Mouse (Mus musculus) forebrain, embryonic 15.5 days (tissue): ENCODE measurements around the gene Hist1h2bp. TPM values are rescaled to one million over a fixed set of nuclear protein-coding genes. Genes with fewer than 3 reads are reported as not detected.
"Not testable (repeated sequence)": the region's sequence is repeated elsewhere in the genome, so short reads cannot be mapped to it uniquely, and the experiment has no call there.

Source experiments
- ATAC-seq: fragments of 200-750 bp; cut with Nextera tagmentation; replicated peaks from 2 replicates; pipeline ENCODE4 v1.8.0; 2017; ENCODE audit warnings: mild to moderate bottlenecking, moderate TSS enrichment, moderate library complexity
- H3K27ac ChIP-seq: fragments of 300-500 bp; sonication (generic); replicated peaks from 2 replicates; pipeline ENCODE4 v1.5.1; 2015; ENCODE audit warnings: mild to moderate bottlenecking, inconsistent platforms
- H3K27me3 ChIP-seq: fragments of 300-500 bp; sonication (generic); 2 replicates; pipeline ENCODE4 v1.6.1; 2015; ENCODE audit warnings: inconsistent platforms
- H3K36me3 ChIP-seq: fragments of 300-500 bp; sonication (generic); 2 replicates; pipeline ENCODE4 v1.6.1; 2015; ENCODE audit warnings: mild to moderate bottlenecking, inconsistent platforms
- H3K4me1 ChIP-seq: fragments of 300-500 bp; sonication (generic); 2 replicates; pipeline ENCODE4 v1.6.1; 2015; ENCODE audit warnings: inconsistent platforms
- H3K4me2 ChIP-seq: fragments of 300-500 bp; sonication (generic); replicated peaks from 2 replicates; pipeline ENCODE4 v1.6.1; 2015; ENCODE audit warnings: mild to moderate bottlenecking, inconsistent platforms
- H3K4me3 ChIP-seq: fragments of 300-500 bp; sonication (generic); 2 replicates; pipeline ENCODE4 v1.5.1; 2015; ENCODE audit warnings: mild to moderate bottlenecking, inconsistent platforms
- H3K9ac ChIP-seq: fragments of 300-500 bp; sonication (generic); replicated peaks from 2 replicates; pipeline ENCODE4 v1.6.1; 2015; ENCODE audit warnings: mild to moderate bottlenecking, inconsistent platforms
- H3K9me3 ChIP-seq: fragments of 300-500 bp; sonication (generic); 2 replicates; pipeline ENCODE4 v1.6.1; 2016; ENCODE audit warnings: inconsistent platforms
- WGBS: fragments of 180-500 bp; shearing (Covaris S2); methylation state at CpG from one replicate; pipeline ENCODE4 v1.1.7; 2015; ENCODE audit warnings: mixed read lengths; 5-methylcytosine and 5-hydroxymethylcytosine counted together
- polyA plus RNA-seq: library from polyadenylated mRNA; unstranded; fragments of >200 nt; fragmentation: Nextera tagmentation; extraction: Ambion mirVana; gene quantifications from 2 replicates; pipeline ENCODE4 v1.2.1, GENCODE M21; 2015

The Hist1h2bp gene
- polyA plus RNA-seq, 1 experiment from 2014 or later, result 0.67 TPM

DNA sequence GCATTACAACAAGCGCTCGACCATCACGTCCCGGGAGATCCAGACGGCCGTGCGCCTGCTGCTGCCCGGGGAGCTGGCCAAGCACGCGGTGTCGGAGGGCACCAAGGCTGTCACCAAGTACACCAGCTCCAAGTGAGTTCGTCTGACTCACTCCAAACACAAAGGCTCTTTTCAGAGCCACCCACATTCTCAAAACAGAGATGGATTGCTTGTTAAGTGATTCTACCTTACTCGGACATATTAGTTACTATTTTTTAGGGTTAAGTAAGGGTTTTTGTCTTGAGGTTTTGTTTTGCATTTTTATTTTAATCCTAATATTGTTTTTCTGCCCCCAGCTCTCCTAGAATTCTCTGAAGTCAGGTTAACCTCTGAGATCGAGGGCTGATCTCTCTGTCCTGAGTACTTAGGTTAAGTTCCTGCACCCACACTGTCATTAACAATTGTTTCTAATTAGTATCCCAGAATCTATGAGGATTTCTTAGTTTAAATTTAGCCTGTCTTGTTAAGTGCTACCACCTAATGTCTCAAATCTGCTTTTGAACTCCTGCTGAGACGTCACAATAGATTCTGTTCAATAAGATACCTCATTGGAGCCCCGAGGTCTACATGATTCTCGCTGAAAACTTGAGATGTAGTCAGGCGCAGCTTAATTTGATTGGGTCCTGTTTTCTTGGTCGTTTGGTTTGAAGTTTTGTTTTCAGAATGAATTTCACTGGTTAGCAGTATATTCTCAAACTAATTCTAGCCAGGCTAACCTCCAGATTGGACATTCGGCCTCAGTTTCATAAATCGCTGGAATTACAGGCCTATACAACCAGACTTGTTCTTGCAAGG is 716 bp downstream of the Hist1h2bp start:
- Histone ChIP-seq H3K36me3 (no peaks in the 10 kb centered on the region), H3K4me1 (peaks cover 34% of the 10 kb centered on the region), H3K4me3 (peak overlapping the region; percentile 42), H3K4me2 (peak overlapping the region; percentile 57), H3K9ac (no peak overlapping the region), H3K27me3 (no peaks in the 10 kb centered on the region), H3K27ac (peak overlapping the region; percentile 88), H3K9me3 (no peaks in the 10 kb centered on the region)
- peak; percentile 27 for ATAC-seq
- WGBS, result 7% methylated on average over 16 of the region's 21 CpGs

DNA sequence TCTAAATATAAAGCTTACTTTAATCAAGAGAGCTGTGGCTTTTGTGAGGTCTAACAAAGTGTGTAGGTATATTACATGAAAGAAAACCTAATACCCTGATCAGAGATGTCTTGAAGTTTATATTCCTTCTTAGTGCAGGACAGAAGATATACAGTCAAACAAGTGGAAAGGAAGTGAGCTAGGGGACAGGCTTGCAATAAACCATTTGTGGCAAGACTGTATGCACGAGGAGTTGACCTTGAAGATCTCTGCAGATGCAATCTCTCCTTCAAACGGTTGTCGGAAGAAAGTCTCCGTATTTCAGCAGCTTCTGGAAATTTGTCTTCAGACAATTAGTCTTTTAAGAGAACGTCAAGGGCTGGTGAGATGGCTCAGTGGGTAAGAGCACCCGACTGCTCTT is 2.7 kb downstream of the Hist1h2bp start:
- H3K27me3 ChIP-seq, result no peaks in the 10 kb centered on the region
- WGBS, result 62% methylated on average over 6 of the region's 6 CpGs
- peaks cover 24% of the 10 kb centered on the region for H3K4me1 ChIP-seq
- H3K27ac ChIP-seq, result no peak overlapping the region
- H3K9ac ChIP-seq, result no peak overlapping the region
- no peak overlapping the region for H3K4me2 ChIP-seq
- H3K9me3 ChIP-seq, result no peaks in the 10 kb centered on the region
- H3K4me3 ChIP-seq, result no peak overlapping the region
- no peak for ATAC-seq
- H3K36me3 ChIP-seq, result no peaks in the 10 kb centered on the region

DNA sequence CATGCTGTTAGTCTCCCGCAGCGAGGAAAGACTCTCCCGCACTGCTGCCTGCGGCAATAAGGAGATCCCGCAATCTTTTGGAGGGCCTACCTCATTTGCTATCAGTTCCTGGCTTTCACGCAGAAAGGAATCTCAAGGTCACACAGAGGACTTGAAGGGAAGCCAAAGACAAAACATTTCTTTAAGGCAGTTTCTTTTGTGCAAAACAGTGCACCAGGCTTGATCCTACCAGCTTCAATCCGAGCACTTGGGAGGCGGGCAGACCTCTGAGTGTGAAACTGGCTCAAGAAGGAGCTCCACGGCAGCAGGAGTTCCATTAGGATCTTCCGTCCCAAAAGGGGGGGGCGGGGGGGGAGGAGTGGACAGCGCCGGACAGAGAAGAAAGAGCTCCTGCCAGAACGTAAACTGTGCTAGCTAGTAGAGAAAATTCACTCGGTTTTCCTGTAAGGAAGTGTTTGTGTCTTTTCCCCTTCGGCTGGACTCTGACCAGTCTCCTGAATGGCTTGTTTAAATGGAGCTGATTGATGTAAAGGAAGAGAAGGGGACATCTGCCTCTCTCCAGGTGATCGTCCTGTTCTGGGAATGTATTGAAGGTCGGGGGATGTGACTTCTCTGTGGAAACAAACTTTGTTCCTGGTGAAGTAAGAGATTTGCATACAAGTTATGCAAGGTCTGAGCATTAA is 3.5 kb downstream of the Hist1h2bp start:
- 5% methylated on average over 18 of the region's 18 CpGs for WGBS
- H3K9me3 ChIP-seq, result no peaks in the 10 kb centered on the region
- no peaks in the 10 kb centered on the region for H3K27me3 ChIP-seq
- no peak for ATAC-seq
- H3K4me1 ChIP-seq, result peaks cover 21% of the 10 kb centered on the region
- H3K9ac ChIP-seq, result no peak overlapping the region
- H3K4me2 ChIP-seq, result peak overlapping the region; percentile 16
- no peak overlapping the region for H3K27ac ChIP-seq
- 0 out of 2 replicates have a peak overlapping the region, but pooled peaks have one; percentile 3 for H3K4me3 ChIP-seq
- H3K36me3 ChIP-seq, result no peaks in the 10 kb centered on the region

DNA sequence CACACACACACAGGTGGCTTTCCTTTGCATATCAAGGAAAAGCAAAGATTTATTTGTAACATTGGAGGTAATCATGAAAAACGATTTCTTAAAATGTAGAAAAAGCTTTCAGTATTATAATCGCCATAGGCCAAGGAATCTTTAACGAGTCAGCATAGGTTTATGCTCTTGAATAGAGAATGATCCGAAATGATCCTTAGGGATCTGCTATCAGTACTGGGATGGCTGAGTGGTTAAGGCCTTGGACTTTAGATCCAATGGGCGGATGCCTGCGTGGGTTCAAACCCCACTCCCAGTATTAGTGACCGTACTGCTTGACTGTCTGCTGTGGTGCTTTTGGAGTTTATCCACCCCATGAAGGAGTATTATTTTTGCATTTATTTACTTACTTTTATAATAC is 8.3 kb downstream of the Hist1h2bp start:
- no peak for ATAC-seq
- no peaks in the 10 kb centered on the region for H3K27me3 ChIP-seq
- no peak overlapping the region for H3K4me3 ChIP-seq
- H3K9me3 ChIP-seq, result no peaks in the 10 kb centered on the region
- no peaks in the 10 kb centered on the region for H3K4me1 ChIP-seq
- H3K36me3 ChIP-seq, result no peaks in the 10 kb centered on the region
- WGBS, result 91% methylated on average over 7 of the region's 7 CpGs
- H3K4me2 ChIP-seq, result no peak overlapping the region
- H3K9ac ChIP-seq, result no peak overlapping the region
- no peak overlapping the region for H3K27ac ChIP-seq

DNA sequence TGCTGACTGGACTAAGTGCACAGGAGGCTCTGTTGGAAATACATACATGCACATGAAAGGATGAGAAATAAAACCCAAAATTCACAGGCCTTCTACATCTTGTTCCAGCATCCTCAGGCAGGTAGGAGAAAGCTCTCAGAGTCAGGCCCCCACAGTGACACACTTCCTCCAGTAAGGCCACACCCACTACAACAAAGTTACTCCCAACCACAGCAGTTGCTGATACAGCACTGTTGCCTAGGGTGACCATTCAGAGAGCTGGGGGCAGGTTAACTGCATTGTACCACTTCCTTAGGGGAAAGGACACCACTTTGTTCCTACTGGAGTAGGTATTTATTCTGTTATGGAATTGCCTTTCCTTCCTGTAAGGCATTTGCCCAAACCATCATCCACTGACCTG is 9.9 kb downstream of the Hist1h2bp start:
- H3K4me1 ChIP-seq, H3K9ac ChIP-seq, H3K4me2 ChIP-seq, H3K4me3 ChIP-seq, H3K36me3 ChIP-seq, ATAC-seq, H3K27me3 ChIP-seq, H3K9me3 ChIP-seq, H3K27ac ChIP-seq: not testable (repeated sequence)

DNA sequence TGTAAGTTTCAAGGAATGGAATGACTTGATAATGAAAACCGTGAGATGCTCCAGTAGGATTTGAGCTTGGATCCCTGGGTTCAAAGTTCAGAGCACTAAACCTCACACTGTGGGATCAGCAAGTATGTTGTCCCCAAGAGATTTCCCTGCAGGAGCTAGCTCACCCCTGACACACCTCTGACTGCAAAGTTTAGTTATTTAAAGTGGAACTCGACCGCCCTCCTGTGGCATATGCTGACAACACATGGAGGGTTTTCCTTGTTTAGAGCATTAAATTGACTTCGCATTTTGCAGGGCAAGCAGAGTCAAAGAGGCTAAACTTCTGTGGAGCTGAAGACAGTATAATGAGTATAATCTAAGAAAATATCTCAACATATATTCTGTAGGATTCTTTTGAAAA is 15.8 kb downstream of the Hist1h2bp start:
- peak; percentile 74 for ATAC-seq
- not testable (repeated sequence) for H3K4me1 ChIP-seq, H3K27ac ChIP-seq, H3K27me3 ChIP-seq, H3K4me2 ChIP-seq, H3K4me3 ChIP-seq, H3K36me3 ChIP-seq, H3K9me3 ChIP-seq, H3K9ac ChIP-seq
- WGBS, result no CpG with 5 or more reads among the region's 4 CpGs

DNA sequence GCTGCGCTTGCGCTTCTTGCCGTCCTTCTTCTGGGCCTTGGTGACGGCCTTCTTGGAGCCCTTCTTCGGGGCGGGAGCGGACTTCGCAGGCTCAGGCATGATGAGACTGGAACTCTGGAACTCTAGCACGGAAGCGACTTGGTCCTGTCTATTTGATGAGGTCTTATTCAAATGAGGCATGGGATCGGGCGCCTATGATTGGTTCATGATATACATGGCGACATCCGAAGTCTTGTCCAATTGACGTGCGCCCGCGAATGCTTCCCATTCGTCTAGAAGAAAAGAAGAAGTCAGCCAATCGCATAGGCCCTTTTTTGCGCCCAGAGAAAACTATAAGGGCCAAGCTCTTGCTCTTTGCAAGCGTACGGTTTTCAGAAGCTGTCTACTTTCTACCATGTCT is 22.8 kb downstream of the Hist1h2bp start, which contains the start of the genes Hist1h2bq and Hist1h2ao:
Gene Hist1h2bq (minus strand): TSS at position 125 of the 400 bp plus-strand sequence.
Gene Hist1h2ao (plus strand): TSS at position 393 of the 400 bp plus-strand sequence.
- ATAC-seq, result peak; percentile 98
- WGBS, result no CpG with 5 or more reads among the region's 23 CpGs
- not testable (repeated sequence) for H3K9ac ChIP-seq, H3K4me2 ChIP-seq, H3K36me3 ChIP-seq, H3K27me3 ChIP-seq, H3K27ac ChIP-seq, H3K4me3 ChIP-seq, H3K4me1 ChIP-seq, H3K9me3 ChIP-seq

DNA sequence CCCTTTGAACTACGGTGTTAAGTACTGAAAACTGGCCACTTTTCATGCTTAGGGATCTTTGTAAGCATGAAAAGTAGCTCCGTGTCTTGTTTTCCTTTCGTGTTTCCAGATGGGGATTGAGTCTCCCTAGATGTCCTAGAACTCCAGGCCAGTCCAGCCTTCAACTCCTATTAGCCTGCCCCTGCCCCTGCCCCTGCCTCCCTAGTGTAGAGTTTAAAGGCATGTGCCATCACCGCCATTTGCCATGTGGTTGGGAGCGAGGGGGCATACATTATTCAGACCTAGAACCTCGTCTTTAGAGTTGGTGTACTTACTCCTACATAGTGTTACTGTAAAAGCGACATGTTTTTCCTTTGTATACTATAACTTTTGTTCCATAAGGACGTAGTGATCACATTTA is 23.8 kb downstream of the Hist1h2bp start:
- H3K9me3 ChIP-seq, H3K4me3 ChIP-seq, H3K36me3 ChIP-seq, H3K4me1 ChIP-seq, H3K9ac ChIP-seq, H3K27ac ChIP-seq, H3K27me3 ChIP-seq, H3K4me2 ChIP-seq: not testable (repeated sequence)
- peak; percentile 32 for ATAC-seq
- WGBS, result no CpG with 5 or more reads among the region's 8 CpGs

DNA sequence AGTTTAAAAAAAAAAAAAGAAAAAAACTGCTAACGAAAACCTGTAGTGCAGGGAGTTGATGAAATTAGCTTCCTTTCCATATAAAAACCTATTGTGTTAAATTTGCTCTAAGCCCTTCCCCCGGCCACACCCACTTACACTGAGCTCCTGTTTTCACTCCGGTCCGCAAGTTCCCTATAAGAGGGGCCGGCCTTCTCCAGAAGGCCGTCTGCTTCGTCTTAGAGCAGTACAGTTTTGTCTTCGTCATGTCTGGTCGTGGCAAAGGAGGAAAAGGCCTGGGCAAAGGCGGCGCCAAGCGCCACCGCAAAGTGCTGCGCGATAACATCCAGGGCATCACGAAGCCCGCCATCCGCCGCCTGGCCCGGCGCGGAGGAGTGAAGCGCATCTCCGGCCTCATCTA is 24.3 kb downstream of the Hist1h2bp start, which contains the start of gene Hist1h4m:
Gene Hist1h4m (plus strand): TSS at position 208 of the 400 bp plus-strand sequence.
- peak; percentile 53 for ATAC-seq
- H3K27me3 ChIP-seq, H3K4me1 ChIP-seq, H3K36me3 ChIP-seq, H3K9ac ChIP-seq, H3K9me3 ChIP-seq: not testable (repeated sequence)
- Histone ChIP-seq H3K4me2 (peak within 1 kb of the TSS; percentile 42), H3K27ac (0 out of 2 replicates have a peak within 1 kb of the TSS, but pooled peaks have one; percentile 34), H3K4me3 (peak within 1 kb of the TSS; percentile 27)
- WGBS, result no CpG with 5 or more reads among the region's 24 CpGs

DNA sequence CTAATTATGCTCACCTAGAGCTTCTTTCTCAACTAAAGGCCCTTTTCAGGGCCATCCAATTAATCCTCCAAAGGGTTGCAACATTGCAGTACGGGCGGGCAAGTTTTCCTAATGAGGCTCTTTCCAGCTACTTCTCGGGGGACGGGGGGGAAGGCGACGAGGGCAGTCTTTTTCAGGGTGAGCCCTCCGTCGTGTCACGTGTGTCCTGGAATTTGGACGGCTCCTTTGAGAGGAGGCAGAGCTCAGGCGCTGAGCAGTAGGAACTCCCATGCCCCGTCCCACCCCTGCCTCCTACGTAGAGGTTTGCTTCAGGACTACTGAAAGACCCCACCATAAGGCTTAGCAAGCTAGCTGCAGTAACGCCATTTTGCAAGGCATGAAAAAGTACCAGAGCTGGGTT is 24.8 kb downstream of the Hist1h2bp start:
- H3K4me3 ChIP-seq, result peak overlapping the region; percentile 27
- peak; percentile 35 for ATAC-seq
- H3K27ac ChIP-seq, result 0 out of 2 replicates have a peak overlapping the region, but pooled peaks have one; percentile 34
- WGBS, result under 1% methylated on average over 14 of the region's 14 CpGs
- H3K9me3 ChIP-seq, H3K9ac ChIP-seq, H3K4me1 ChIP-seq, H3K27me3 ChIP-seq, H3K36me3 ChIP-seq: not testable (repeated sequence)
- peak overlapping the region; percentile 42 for H3K4me2 ChIP-seq

DNA sequence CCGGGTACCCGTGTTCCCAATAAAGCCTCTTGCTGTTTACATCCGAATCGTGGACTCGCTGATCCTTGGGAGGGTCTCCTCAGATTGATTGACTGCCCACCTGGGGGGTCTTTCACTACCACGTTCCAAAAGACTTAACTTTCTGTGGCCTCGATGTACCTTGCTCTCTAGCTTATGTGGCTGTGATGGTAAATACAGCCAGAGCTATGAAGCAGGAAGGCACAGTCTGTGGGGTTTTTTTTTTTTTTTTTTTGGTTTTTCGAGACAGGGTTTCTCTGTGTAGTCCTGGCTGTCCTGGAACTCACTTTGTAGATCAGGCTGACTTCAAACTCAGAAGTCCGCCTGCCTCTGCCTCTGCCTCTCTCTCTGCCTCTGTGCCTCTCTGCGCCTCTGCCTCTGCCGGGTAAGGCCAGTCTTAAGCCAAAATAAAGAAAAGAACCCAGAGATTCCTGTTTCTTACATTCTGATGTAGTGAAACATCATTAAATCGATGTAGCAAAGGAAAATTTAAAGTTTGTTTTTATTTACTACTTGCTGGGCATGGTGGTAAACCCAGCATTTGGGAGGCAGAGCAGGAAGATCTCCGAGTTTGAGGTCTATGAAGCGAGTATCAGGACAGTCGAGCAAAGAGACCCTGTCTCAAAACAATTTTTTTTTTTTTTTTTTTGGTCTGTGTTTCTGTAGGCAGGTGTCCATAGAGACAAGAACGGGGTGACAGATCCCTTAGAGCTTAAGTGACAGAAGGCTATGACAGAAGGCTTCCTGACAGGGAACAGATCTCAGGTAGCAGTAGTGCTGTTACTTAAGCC is 33.0 kb downstream of the Hist1h2bp start:
- H3K4me2 ChIP-seq, H3K4me3 ChIP-seq, H3K9ac ChIP-seq, H3K9me3 ChIP-seq, ATAC-seq, H3K36me3 ChIP-seq, H3K4me1 ChIP-seq, H3K27me3 ChIP-seq, H3K27ac ChIP-seq: not testable (repeated sequence)
- WGBS, result 55% methylated on average over 7 of the region's 16 CpGs

DNA sequence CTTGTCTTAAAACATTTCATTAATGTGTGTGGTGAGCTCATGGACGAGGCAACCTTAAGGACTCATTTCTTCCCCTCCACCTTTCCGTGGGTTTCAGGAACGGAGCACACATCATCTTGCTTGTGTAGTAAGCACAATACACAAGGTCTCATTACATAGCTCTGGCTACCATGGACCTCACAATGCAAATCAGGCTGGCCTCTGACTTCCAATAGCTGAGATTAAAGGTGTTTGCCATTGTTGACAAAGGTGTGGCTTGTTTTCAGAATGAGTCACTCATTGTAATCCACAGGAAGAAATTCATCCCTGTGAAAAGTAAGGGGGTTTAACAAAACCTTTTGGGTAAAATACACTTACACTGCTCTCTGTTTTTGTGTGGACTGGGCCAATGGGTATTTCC is 41.2 kb downstream of the Hist1h2bp start:
- Histone ChIP-seq H3K36me3 (no peaks in the 10 kb centered on the region), H3K4me1 (no peaks in the 10 kb centered on the region), H3K9ac (no peak overlapping the region), H3K4me3 (no peak overlapping the region), H3K4me2 (no peak overlapping the region), H3K9me3 (no peaks in the 10 kb centered on the region), H3K27me3 (no peaks in the 10 kb centered on the region), H3K27ac (no peak overlapping the region)
- WGBS, result 80% methylated on average over 3 of the region's 3 CpGs
- ATAC-seq, result no peak
